Mouse (Mus musculus) limb, embryonic 10.5 days (tissue): ENCODE results near the gene Tifab. TPM values are rescaled to one million over a fixed set of nuclear protein-coding genes. Genes with fewer than 3 reads are reported as not detected.

Experiments used
- DNase-seq: peaks from one replicate; pipeline ENCODE4 v3.0.0-alpha.2; 2017; ENCODE audit warnings: low spot score
- H3K27ac ChIP-seq: fragments of 300-500 bp; sonication (generic); 2 replicates; pipeline ENCODE4 v1.5.1; 2016; ENCODE audit warnings: mild to moderate bottlenecking
- H3K27me3 ChIP-seq: fragments of 300-500 bp; sonication (generic); 2 replicates; pipeline ENCODE4 v1.6.1; 2016; ENCODE audit warnings: low read depth, mild to moderate bottlenecking; ENCODE audit not compliant: poor library complexity, severe bottlenecking
- H3K36me3 ChIP-seq: fragments of 300-500 bp; sonication (generic); 2 replicates; pipeline ENCODE4 v1.6.1; 2016; ENCODE audit warnings: mild to moderate bottlenecking, moderate library complexity
- H3K4me1 ChIP-seq: fragments of 300-500 bp; sonication (generic); 2 replicates; pipeline ENCODE4 v1.6.1; 2016
- H3K4me3 ChIP-seq: fragments of 300-500 bp; sonication (generic); 2 replicates; pipeline ENCODE4 v1.5.1; 2016; ENCODE audit warnings: mild to moderate bottlenecking, moderate library complexity
- H3K9me3 ChIP-seq: fragments of 300-500 bp; sonication (generic); replicated peaks from 2 replicates; pipeline ENCODE4 v1.6.1; 2016; ENCODE audit warnings: mild to moderate bottlenecking
- WGBS: fragments of 180-500 bp; shearing (Covaris S2); methylation state at CpG from one replicate; pipeline ENCODE4 v1.1.7; 2016; 5-methylcytosine and 5-hydroxymethylcytosine counted together
- polyA plus RNA-seq: library from polyadenylated mRNA; unstranded; fragments of >200 nt; fragmentation: Nextera tagmentation; extraction: Ambion mirVana; gene quantifications from 2 replicates; pipeline ENCODE4 v1.2.1, GENCODE M21; 2016

The Tifab gene
- polyA plus RNA-seq, 1 experiment from 2014 or later, result 1.2 TPM

DNA sequence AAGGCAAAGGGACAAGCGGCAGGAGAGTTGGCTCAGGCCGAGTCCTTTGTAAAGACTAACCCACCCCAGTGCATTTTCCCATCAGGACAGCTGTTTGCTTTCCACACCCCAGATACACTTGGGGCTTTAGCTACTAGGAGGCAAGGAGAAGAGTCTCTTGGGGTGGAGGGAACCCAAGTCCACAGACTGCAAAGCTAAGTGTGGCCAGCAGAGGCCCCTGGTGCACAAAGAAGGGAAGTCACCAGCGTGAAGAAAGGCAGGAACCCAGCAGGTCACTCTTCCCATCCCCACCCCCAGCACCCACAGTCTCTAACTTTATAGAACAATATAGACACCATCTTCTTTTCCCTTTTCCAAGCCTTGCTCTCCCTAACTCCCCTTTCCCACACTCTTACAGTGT lies 33.2 kb downstream of the Tifab start:
- Histone ChIP-seq H3K9me3 (no peaks in the 10 kb centered on the region), H3K27me3 (no peaks in the 10 kb centered on the region), H3K4me3 (no peak overlapping the region), H3K27ac (0 out of 2 replicates have a peak overlapping the region, but pooled peaks have one; percentile 7), H3K36me3 (no peaks in the 10 kb centered on the region), H3K4me1 (peaks cover 39% of the 10 kb centered on the region)
- 28% methylated on average over 3 of the region's 3 CpGs for WGBS
- no peak for DNase-seq

DNA sequence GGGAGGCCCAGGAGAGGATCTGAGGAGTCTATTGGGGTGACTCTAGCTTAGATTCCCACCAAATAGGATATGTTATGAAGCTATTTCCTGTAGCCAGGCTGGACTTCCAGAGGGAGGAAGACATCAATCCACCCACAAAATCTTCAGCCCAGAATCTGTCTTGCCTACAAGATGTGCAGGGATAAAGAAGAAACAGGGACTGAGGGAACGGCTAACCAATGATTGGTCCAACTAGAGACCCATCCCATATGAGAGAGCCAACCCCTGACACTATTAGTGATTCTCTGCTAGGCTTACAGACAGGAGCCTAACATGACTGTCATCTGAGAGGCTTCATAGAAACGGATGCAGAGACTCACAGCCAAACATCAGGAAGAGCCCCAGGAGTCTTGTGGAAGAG lies 34.7 kb downstream of the Tifab start:
- H3K27me3 ChIP-seq, result no peaks in the 10 kb centered on the region
- H3K4me3 ChIP-seq, result no peak overlapping the region
- 52% methylated on average over 2 of the region's 2 CpGs for whole genome bisulfite sequencing
- peaks cover 46% of the 10 kb centered on the region for H3K4me1 ChIP-seq
- no peaks in the 10 kb centered on the region for H3K36me3 ChIP-seq
- H3K9me3 ChIP-seq, result no peaks in the 10 kb centered on the region
- H3K27ac ChIP-seq, result no peak overlapping the region
- no peak for DNase-seq

DNA sequence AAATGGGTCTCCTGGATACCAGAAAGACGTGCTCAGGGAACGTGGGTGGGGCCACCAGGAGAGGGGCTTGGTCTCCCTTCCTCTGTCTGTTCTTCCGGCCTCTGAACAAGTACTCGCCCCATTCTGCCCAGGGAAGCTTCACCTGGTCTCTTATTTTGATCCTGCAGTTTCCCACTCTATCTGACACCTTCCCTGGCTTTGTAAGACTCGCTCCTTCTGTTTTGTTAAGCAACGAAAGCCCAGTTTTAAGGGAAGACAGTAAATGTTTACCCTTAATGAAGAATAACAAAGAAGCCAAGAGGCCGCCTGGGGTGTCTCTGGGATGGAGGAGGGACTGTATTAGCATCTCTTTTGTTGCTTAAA lies 35.6 kb downstream of the Tifab start:
- no peaks in the 10 kb centered on the region for H3K27me3 ChIP-seq
- H3K27ac ChIP-seq, result peak overlapping the region; percentile 51
- no peaks in the 10 kb centered on the region for H3K36me3 ChIP-seq
- DNase-seq, result no peak
- no peak overlapping the region for H3K4me3 ChIP-seq
- WGBS, result 17% methylated on average over 7 of the region's 7 CpGs
- no peaks in the 10 kb centered on the region for H3K9me3 ChIP-seq
- H3K4me1 ChIP-seq, result peaks cover 53% of the 10 kb centered on the region

DNA sequence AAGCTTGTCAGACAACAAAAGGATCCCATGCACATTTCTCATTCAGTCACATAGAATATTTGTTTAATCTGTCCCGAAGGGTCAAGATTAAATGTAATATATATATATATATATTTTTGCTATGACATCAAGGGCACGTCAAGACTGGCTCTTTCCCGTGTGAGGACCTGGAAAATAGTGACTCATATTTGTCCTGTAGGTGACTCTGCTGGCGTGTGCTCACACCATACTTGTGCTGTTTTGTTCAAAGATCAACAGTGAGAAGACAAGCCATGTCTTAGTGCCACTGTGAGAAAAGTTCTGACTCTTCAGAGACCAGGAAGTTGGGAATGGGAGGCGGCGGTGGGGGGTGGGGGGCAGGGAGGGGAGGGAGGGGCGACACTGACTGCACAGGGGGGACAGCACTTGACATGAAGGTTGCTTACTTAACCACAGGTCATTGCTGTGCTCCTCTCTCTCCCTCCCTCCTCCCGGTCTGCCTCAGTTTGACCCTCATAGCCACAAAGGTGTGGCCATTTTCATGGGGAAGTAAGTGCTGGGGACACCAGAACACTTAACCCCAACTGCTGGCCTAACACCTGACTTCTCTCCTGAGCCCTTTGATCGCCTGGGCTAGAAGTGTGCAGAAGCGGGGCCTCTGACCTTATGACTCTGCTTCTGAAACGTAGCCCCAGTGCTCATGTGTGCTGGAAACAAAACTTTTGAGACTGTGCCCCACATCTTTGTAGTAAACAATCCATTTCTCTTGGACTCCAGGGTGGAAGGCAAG lies 36.1 kb downstream of the Tifab start:
- Histone ChIP-seq H3K27ac (peak overlapping the region; percentile 51), H3K4me1 (peaks cover 48% of the 10 kb centered on the region), H3K36me3 (no peaks in the 10 kb centered on the region), H3K4me3 (no peak overlapping the region), H3K27me3 (no peaks in the 10 kb centered on the region), H3K9me3 (no peaks in the 10 kb centered on the region)
- WGBS, result 26% methylated on average over 11 of the region's 11 CpGs
- no peak for DNase-seq

DNA sequence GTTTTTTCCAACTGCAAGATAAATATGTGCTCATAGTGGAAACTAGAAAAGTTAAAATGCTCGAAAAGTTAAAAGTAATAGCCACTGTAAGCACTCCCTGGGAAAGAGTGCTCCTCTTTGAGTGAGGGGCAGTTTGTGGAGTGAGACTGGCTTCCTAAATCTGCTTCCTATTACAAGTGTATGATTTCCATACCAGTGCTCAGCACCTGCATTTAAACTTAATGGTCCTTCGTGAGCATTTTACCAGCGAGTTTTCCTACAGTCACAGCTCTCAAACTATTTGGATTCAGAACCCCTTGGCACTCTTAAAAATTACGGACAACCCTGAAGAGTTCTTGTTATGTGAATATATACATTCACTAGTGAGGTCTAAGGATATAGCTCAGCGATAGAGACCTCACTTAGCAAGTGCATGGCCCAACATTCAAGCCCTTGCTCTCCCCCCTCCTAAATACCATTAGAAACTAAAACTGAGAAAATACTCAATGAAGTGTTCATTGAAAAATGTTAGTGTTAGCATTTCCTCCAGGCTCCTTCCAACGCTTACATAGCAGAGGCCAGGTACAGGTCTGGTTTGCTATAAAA lies 39.4 kb downstream of the Tifab start:
- no peaks in the 10 kb centered on the region for H3K27me3 ChIP-seq
- DNase-seq, result no peak
- peak overlapping the region; percentile 72 for H3K27ac ChIP-seq
- 58% methylated on average over 6 of the region's 6 CpGs for WGBS
- H3K4me1 ChIP-seq, result peaks cover 55% of the 10 kb centered on the region
- H3K36me3 ChIP-seq, result no peaks in the 10 kb centered on the region
- no peak overlapping the region for H3K4me3 ChIP-seq
- no peaks in the 10 kb centered on the region for H3K9me3 ChIP-seq

- Histone ChIP-seq H3K4me1 (peaks cover 64% of the 10 kb centered on the region), H3K27me3 (no peaks in the 10 kb centered on the region), H3K27ac (peak within 1 kb of the TSS; percentile 99), H3K36me3 (peaks cover 25% of the 10 kb centered on the region), H3K4me3 (peak within 1 kb of the TSS; percentile 100), H3K9me3 (no peaks in the 10 kb centered on the region)
- 82% methylated on average over 2 of the region's 2 CpGs for WGBS
- DNase-seq, result no peak
Measured at GRCm38 (mm10) chr13:56136200-56136599, 42.5 kb downstream of the Tifab start, which contains the start of gene H2afy. TSS of gene H2afy (minus strand) at chr13:56136361.

GRCm38 (mm10) chr13:56135231-56136052 lies 43.2 kb downstream of the Tifab start:
- Histone ChIP-seq H3K27ac (peak overlapping the region; percentile 99), H3K9me3 (no peaks in the 10 kb centered on the region), H3K27me3 (no peaks in the 10 kb centered on the region), H3K36me3 (peaks cover 32% of the 10 kb centered on the region), H3K4me1 (peaks cover 64% of the 10 kb centered on the region), H3K4me3 (peak overlapping the region; percentile 100)
- DNase-seq, result peak; percentile 92
- 1% methylated on average over 87 of the region's 89 CpGs for WGBS

- WGBS, result under 1% methylated on average over 50 of the region's 50 CpGs
- Histone ChIP-seq H3K4me1 (peaks cover 61% of the 10 kb centered on the region), H3K27me3 (no peaks in the 10 kb centered on the region), H3K4me3 (peak overlapping the region; percentile 100), H3K36me3 (peaks cover 39% of the 10 kb centered on the region), H3K27ac (peak overlapping the region; percentile 99), H3K9me3 (no peaks in the 10 kb centered on the region)
- DNase-seq, result peak; percentile 71
Measured at GRCm38 (mm10) chr13:56134631-56135181, 44.0 kb downstream of the Tifab start.

DNA sequence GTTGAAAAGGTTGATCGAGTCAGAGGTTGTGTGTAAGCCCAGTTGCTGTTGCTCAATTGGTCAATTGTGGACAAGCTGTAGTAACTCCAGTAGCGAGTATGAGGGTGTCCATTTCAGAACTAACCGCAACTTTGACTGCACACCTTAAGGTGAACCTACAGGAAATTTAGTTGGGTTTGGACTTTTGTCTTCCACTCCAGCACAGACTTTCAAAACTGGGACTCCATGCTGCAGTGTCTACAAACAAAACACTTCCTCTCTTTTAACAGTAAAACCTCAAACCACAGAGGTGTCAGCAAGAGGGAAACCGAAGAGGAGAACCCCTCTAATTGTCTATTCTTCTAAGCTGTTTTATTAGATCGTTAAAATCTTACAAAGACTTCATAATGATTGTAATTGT lies 44.7 kb downstream of the Tifab start:
- Histone ChIP-seq H3K4me3 (peak overlapping the region; percentile 100), H3K27me3 (no peaks in the 10 kb centered on the region), H3K27ac (peak overlapping the region; percentile 99), H3K4me1 (peaks cover 54% of the 10 kb centered on the region), H3K36me3 (peaks cover 46% of the 10 kb centered on the region), H3K9me3 (no peaks in the 10 kb centered on the region)
- 52% methylated on average over 5 of the region's 5 CpGs for WGBS
- no peak for DNase-seq

GRCm38 (mm10) chr13:56132941-56133340 lies 45.7 kb downstream of the Tifab start:
- Histone ChIP-seq H3K27ac (peak overlapping the region; percentile 46; the same call in 1 of the 2 replicates), H3K4me3 (peak overlapping the region; percentile 100), H3K36me3 (peaks cover 57% of the 10 kb centered on the region), H3K27me3 (no peaks in the 10 kb centered on the region), H3K4me1 (peaks cover 47% of the 10 kb centered on the region), H3K9me3 (no peaks in the 10 kb centered on the region)
- DNase-seq, result no peak
- 83% methylated on average over 7 of the region's 7 CpGs for WGBS

GRCm38 (mm10) chr13:56132326-56132936 lies 46.3 kb downstream of the Tifab start:
- Histone ChIP-seq H3K36me3 (peaks cover 62% of the 10 kb centered on the region), H3K9me3 (no peaks in the 10 kb centered on the region), H3K27ac (peak overlapping the region; percentile 46; the same call in 1 of the 2 replicates), H3K4me3 (peak overlapping the region; percentile 100; the same call in 1 of the 2 replicates), H3K4me1 (peaks cover 47% of the 10 kb centered on the region), H3K27me3 (no peaks in the 10 kb centered on the region)
- DNase-seq, result no peak
- 69% methylated on average over 11 of the region's 11 CpGs for WGBS

GRCm38 (mm10) chr13:56130544-56130943 lies 48.1 kb downstream of the Tifab start:
- no peaks in the 10 kb centered on the region for H3K9me3 ChIP-seq
- no peak for DNase-seq
- no peaks in the 10 kb centered on the region for H3K27me3 ChIP-seq
- no peak overlapping the region for H3K27ac ChIP-seq
- no peak overlapping the region for H3K4me3 ChIP-seq
- H3K4me1 ChIP-seq, result peaks cover 39% of the 10 kb centered on the region
- 69% methylated on average over 8 of the region's 8 CpGs for WGBS
- peaks cover 81% of the 10 kb centered on the region for H3K36me3 ChIP-seq
